Mouse (Mus musculus) kidney, postnatal 36 days (tissue): ENCODE results near the gene Olfr791.

Source experiments
- DNase-seq, 2 experiments: peaks; one replicate each; pipeline ENCODE4 v3.0.0; 2021 to 2022; ENCODE audit warnings: mixed read lengths in 2 of 2

Olfr791 gene

DNA sequence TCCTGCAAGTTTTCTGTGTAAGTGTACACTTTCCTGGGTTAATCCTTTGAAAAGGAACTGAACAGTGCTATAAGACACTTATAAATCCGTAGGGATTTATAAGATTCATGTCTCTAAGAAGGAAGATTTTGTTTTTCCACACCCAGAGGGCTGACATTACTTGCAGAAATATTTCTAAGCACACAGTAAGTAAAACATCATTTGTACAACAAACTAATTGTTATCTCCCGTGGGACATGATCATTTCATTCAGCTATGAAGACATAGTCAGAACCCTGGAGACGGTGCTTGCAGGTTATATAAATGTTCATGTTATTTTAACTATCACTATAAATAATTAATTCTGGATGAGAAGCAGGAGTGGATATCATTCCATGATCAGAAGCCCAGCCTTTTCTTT, at the start of gene Olfr791:
Olfr791 (plus strand) TSS at position 301 of the 400 bp plus-strand sequence.
- no peak for DNase-seq

DNA sequence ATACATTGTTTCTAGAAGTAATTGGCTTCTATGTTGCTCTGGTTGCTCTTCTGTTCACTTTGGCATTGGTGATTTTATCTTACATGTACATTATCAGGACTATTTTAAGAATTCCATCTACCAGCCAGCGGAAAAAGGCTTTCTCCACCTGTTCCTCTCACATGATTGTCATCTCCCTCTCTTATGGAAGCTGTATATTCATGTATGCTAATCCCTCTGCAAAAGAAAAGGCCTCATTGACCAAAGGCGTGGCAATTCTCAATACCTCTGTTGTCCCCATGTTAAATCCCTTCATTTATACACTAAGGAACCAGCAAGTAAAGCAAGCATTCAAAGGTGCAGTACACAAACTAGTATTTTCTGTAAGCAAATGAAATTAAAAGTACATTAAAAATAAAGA, 48.3 kb upstream of the Olfr791 start:
- DNase-seq: no peak

DNA sequence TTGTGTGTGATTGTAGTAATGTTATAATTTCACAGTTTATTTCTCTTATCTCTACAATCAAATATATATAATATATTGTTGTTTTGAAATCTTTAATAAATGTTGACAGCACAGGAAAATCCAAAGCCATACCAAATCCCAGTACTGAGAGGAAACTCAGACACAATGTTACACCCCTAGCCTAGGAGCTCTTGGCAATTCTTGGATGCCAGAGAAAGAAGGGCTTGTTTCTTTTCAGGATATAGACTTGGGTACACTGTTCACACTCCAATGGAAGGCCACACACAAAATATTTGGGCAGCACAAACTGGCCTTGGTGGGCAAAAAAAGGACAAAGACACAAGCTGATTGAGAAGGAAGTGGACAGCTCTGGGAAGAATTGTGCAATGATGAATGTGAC, 47.9 kb upstream of the Olfr791 start:
- DNase-seq: no peak

GRCm38 (mm10) chr10:129484452-129484851, 37.1 kb upstream of the Olfr791 start, which contains the start of gene Olfr789:
Gene Olfr789 (plus strand): TSS chr10:129484752.
- no peak for DNase-seq

DNA sequence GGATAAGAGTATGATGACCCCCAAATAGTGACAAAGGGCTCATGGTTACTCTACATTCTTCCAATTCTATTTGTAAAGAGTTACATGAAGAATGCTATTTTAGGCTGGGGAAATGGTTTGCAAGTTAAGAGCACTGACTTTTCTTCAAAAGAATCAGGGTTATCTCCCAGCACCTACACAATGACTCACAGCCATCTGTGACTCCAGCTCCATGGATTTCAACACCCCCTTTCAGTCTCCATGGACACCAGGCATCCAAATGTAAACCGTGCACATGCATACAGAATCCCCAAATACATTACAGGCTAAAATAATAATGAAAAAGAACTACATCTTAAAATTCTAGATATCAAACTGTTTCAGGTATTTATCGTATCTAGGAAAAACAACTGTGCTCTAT, 31.5 kb upstream of the Olfr791 start:
- DNase-seq: no peak

DNA sequence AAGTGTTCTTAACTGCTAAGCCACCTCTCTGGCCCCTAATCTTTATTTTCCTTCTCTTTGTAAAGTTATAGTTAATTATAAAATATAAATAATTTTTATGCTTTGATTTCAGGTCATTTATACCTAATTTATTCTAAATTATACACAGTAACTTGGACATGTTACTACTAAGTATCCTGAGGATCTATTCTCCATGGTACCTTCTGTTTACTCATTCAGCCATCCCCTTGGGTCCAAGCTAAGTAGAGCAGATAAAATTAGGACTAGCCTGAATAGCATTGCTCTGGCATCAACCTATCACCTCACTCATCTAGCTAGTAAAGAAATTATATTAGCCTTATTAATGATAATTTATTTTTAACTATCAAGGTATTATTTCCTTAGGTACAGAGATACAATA, 23.4 kb upstream of the Olfr791 start, which contains the start of gene Olfr790:
Olfr790 (plus strand) TSS at position 301 of the 400 bp plus-strand sequence.
- no peak for DNase-seq

GRCm38 (mm10) chr10:129538862-129539261, 17.3 kb downstream of the Olfr791 start, which contains the start of gene Olfr792:
Gene Olfr792 (plus strand): TSS chr10:129539162.
- DNase-seq: no peak

DNA sequence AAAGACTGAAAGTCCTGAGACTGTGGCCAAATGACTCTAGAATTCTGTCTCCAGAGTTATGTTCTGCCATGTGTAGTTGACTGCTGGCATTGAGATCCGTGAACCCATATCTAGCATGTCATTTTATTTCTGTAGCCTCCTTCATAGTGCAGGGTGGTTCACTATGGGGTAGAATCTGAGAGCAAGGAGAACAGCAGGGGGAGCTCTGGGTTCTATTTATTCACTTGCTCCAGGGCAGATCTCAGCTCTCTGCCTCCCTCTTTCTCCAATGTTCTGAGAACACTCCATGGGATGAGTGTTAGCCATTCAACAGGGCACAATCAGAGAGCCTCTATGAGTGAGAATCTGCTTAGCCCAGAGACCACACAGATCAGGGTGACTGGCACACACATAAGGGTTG, 27.8 kb downstream of the Olfr791 start:
- peak; percentile 6 to 55 for DNase-seq

DNA sequence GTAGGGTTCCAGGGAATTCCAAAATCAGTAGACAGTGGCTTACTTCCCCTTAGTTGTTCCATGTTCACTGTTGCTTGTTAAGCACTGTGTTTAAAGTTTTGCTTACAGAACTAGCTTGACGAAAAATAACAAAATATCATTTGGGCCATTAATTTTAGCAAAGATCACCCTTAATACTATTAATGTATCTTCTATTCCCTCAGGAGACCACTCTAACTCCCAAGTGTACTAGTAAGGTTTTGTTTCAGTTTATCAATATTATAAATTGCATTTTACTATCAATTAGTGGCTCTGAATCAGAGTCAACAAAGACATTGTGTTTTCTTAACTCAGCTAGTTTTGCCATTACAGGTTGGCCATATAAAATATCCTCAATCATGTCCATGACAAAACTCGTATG, 45.8 kb downstream of the Olfr791 start, which contains the start of gene Olfr794:
Olfr794 (plus strand) TSS at position 301 of the 400 bp plus-strand sequence.
- DNase-seq: no peak

DNA sequence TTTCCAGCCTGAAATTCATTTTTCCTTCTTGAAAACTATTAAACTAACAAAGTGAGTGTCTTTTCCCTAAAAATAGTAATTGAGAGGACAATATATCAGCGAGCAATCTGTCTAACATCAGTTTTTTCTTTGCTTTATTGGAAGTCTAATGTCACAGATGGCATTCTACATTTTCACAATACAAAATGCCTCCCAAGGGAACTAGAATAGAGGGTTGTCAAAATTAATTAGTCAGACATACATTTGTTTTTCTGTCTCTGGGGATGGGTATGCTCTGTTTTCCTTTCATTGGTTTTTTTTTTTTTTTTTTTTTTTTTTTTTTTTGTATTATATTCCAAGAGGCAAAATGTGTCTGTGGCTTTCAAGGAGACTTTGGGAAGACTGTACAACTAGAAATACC, 55.5 kb downstream of the Olfr791 start:
- no peak for DNase-seq
